Mouse (Mus musculus): ENCODE measurements around the gene H2al3.

The H2al3 gene

DNA sequence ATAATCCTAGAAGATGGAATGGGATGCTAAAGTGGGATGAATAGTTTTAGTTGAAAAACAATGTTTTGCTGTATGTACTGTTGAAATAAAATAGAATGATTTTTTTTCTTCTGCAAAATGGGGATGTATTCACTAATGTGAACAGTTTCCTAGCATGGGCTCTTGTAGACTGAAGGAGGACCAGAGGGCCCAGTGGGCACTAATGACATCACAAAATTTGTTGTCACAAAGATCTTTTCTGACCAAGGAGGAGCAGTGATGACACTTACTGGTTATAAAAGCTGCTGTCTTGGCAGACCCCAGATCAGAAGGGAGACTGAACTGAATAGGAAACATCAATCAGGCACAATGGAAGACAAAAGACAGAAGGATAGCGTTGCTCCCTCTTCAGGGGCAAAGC, at the start of gene H2al3:
H2al3 (plus strand) TSS at position 301 of the 400 bp plus-strand sequence.
- no peak for DNase-seq

DNA sequence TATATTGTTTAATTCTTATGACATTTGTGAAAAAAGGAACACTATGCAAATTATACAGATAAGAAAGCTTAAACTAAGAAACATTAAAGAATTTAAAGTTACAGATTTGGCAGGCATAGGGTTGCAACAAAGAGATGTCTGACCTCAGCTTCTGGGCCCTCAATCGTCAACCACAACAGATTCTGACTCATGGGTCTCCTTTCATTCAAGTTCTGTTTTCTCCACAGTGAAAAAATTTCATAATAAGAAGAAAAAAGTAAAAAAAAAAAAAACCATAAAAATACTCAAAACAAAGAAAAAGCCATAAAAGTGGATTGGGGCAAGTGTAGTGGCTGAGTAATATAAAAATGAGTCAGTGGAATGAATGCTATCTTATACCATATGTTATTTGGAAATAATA, 39.4 kb upstream of the H2al3 start:
- DNase-seq = no peak

DNA sequence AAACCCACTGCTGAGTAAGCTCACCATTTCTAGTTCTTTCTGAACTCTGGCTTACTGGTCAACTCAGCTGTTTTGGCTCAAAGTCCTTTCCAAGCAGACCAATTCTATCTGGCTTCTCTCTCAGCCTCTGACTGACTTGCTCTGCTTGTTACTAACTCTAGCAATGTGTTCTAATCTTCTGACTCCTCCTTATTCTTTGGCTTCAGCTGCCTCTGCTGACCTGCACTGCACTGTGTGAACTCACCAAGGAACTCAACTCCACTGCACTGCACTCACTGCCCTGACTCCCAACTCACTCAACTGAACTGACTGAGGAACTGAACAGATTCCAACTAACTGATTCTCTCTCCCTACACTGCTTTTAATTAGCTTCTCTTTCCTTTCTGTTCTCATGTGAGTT, 37.0 kb upstream of the H2al3 start:
- no peak for DNase-seq

DNA sequence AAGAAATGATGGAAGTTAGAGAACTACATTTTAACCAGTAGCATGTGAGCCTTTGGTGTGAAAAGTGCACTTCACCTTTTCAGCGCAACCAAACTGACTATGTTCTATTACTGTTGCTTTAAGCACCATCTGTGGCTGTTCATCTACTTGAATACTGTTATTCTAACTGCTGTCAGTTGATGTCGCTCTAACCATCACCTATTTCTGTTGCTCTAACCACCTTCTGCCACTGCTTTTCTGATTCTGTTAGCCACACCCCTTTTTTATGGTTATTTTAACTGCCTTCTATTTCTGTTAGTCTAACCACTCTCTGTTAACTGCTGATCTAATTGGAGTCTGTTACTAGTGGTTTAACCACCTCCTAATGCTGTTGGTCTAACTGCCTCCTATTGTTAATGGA, 14.7 kb upstream of the H2al3 start:
- DNase-seq = no peak

DNA sequence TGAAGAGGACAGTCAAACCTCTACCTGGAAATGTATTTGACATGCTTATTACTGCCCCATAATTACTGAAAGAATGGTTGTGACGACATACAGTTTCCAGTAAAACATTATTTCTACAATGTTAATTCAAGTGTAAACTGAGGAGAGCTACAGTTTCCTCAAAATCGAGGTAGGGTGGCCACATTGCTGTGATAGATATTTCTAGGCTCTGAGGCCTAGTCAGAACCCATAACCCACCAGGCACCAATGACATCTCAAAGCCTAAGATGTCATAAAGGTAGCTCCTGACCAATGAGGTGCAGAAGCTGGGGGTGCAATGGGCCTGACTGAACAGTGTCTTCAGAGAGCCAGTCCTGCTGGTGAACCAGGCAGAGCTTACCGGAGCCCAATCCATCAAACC, 2.9 kb upstream of the H2al3 start, which contains the start of gene Hypm:
Hypm (plus strand) TSS at position 301 of the 400 bp plus-strand sequence.
- DNase-seq = no peak

DNA sequence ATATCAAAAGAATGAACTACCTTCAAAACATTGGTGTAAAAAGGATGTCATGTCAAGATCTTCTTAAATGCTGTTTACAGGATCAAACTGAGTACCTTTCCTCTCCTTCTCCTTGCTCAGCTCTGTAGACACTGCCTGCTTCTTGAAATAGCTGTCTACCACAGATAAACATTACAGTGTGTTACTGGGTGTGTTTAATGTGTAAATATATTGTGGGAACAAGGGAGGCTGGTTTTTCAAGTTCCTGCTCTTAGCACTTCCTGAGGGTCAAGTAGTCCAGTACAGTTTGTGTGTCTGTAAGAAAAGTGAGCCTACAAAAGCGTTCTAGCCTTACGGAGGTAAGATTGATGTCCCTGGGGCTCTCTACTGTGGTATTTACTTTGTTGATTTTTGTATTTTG, 12.4 kb downstream of the H2al3 start:
- DNase-seq = peak; percentile 41

- no peak for DNase-seq
Measured at GRCm38 (mm10) chrX:9875519-9875918, 26.0 kb downstream of the H2al3 start.

DNA sequence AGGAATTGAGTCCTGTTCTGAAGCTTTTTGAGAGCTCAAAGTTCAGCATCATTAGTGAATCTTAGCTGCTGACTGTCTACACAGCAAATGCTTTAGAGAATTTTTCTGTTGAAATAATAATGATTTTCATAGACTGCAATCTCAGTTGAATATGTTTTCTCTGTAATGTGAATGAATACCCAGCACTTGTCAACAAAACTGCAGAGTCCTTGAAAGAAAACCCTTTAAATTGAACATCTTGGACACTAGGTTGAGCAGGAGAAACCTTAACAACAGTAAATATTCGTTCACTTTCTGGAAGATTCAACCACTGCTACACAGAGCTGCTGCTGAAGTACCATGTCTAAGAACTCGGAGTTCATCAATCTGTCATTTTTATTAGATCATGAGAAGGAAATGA, 35.8 kb downstream of the H2al3 start, which contains the start of gene Sytl5:
Sytl5 (plus strand) TSS at position 301 of the 400 bp plus-strand sequence.
- no peak for DNase-seq

Data from lung, postnatal 36 days (tissue).